ENCODE assay signal across 8 mouse cellular contexts in genomic region chr10:77605908-77606826, GRCm38 (mm10). TPM values are rescaled to one million over a fixed set of nuclear protein-coding genes. Genes with fewer than 3 reads are reported as not detected.
DNase-seq lines count a peak whose midpoint lies in the region; ATAC-seq lines count a peak whose summit lies in the region.

TSS of gene Sumo3 (plus strand) at chr10:77606097.
TSS of gene Gm49325 (plus strand) at chr10:77606197.

- peak within 1 kb of the TSS; percentile 99 for H3K27ac ChIP-seq in embryonic facial prominence, embryonic 10.5 days (replicated peaks)
- peak within 1 kb of the TSS; percentile 89 for H3K27ac ChIP-seq in midbrain, embryonic 11.5 days (ENCODE audit: low read depth, low read length)

- H3K27me3 ChIP-seq in embryonic facial prominence, embryonic 10.5 days (replicated peaks; ENCODE audit: low read depth, poor library complexity, severe bottlenecking): no peaks in the 10 kb centered on the region
- H3K27me3 ChIP-seq in midbrain, embryonic 11.5 days (ENCODE audit: control insufficient read depth, insufficient read depth, low read length): no peaks in the 10 kb centered on the region

- ATAC-seq in granulocyte monocyte progenitor cell, adult 5-6 weeks (replicated peaks; ENCODE audit: poor library complexity, severe bottlenecking): peak; percentile 83
- ATAC-seq in midbrain, embryonic 11.5 days (ENCODE audit: low FRiP score): peak; percentile 90

- H3K4me1 ChIP-seq in embryonic facial prominence, embryonic 10.5 days: peaks cover 26% of the 10 kb centered on the region
- peaks cover 13% of the 10 kb centered on the region for H3K4me1 ChIP-seq in midbrain, embryonic 11.5 days (ENCODE audit: control insufficient read depth, insufficient read depth, low read length)

- intact Hi-C loops in left cerebral cortex, postnatal 4 days (cut with DNase I): no loop called here

- H3K4me2 ChIP-seq in midbrain, embryonic 11.5 days: peak within 1 kb of the TSS; percentile 79

- H3K9me3 ChIP-seq in embryonic facial prominence, embryonic 10.5 days: no peaks in the 10 kb centered on the region; the same call in 1 of the 2 replicates
- peaks cover 3% of the 10 kb centered on the region; the same call in 1 of the 2 replicates for H3K9me3 ChIP-seq in midbrain, embryonic 11.5 days (ENCODE audit: control insufficient read depth, low read length)

- peaks cover 39% of the 10 kb centered on the region for H3K36me3 ChIP-seq in embryonic facial prominence, embryonic 10.5 days (replicated peaks)
- peaks cover 7% of the 10 kb centered on the region; the same call in 1 of the 2 replicates for H3K36me3 ChIP-seq in midbrain, embryonic 11.5 days (ENCODE audit: control insufficient read depth, insufficient read depth, low read length)

- peak; percentile 100 for DNase-seq in adrenal gland, postnatal 10 days
- DNase-seq in embryonic facial prominence, embryonic 10.5 days (ENCODE audit: low spot score): peak; percentile 96
- peak; percentile 94 for DNase-seq in kidney, adult 11 months
- DNase-seq in left cerebral cortex, postnatal 4 days: peak; percentile 96
- DNase-seq in midbrain, embryonic 11.5 days (ENCODE audit: low spot score, missing footprints): peak; percentile 100
- DNase-seq in right cerebral cortex, postnatal 4 days: peak; percentile 92
- DNase-seq in yolk sac, embryonic 10.5 days (ENCODE audit: low spot score): peak; percentile 97

- peak within 1 kb of the TSS; percentile 77 for H3K4me3 ChIP-seq in embryonic facial prominence, embryonic 10.5 days
- H3K4me3 ChIP-seq in midbrain, embryonic 11.5 days (ENCODE audit: low read depth, low read length): peak within 1 kb of the TSS; percentile 79

- WGBS in embryonic facial prominence, embryonic 10.5 days: 1% methylated on average over 118 of the region's 119 CpGs
- under 1% methylated on average over 107 of the region's 119 CpGs for WGBS in midbrain, embryonic 11.5 days

- H3K9ac ChIP-seq in midbrain, embryonic 11.5 days (ENCODE audit: low read length): peak within 1 kb of the TSS; percentile 87

RNA-seq across cellular contexts. Expression of gene Sumo3, which starts in this region (rescaled TPM):
- 100 to 1,000 TPM; 119 to 125 TPM for total RNA-seq in adrenal gland, postnatal 10 days (2021)
- polyA plus RNA-seq in embryonic facial prominence, embryonic 10.5 days (2016; fragmentation: Nextera tagmentation; extraction: Ambion mirVana): 419 and 445 TPM in 2 replicates
- total RNA-seq in granulocyte monocyte progenitor cell, adult 5-6 weeks (2014; fragmentation: Nextera tagmentation): 60.0 and 78.8 TPM in 2 replicates
- total RNA-seq in granulocyte monocyte progenitor cell, adult 5-6 weeks (2017): 197 and 205 TPM in 2 replicates
- total RNA-seq in left cerebral cortex, postnatal 4 days (2021): 100 to 1,000 TPM; 175 to 189 TPM
- 338 and 353 TPM in 2 replicates for polyA plus RNA-seq in midbrain, embryonic 11.5 days (2014; fragmentation: Nextera tagmentation; extraction: Ambion mirVana)

RNA-seq across cellular contexts. Expression of gene Gm49325, which starts in this region (rescaled TPM):
- total RNA-seq in adrenal gland, postnatal 10 days (2021): 10 to 100 TPM; 22.3 to 30.4 TPM
- polyA plus RNA-seq in embryonic facial prominence, embryonic 10.5 days (2016; fragmentation: Nextera tagmentation; extraction: Ambion mirVana): 1.9 and 8.0 TPM in 2 replicates
- total RNA-seq in granulocyte monocyte progenitor cell, adult 5-6 weeks (2014; fragmentation: Nextera tagmentation): not detected in 2 replicates
- 1.6 TPM in 1 of 2 replicates, not detected in the other for total RNA-seq in granulocyte monocyte progenitor cell, adult 5-6 weeks (2017)
- 10 to 100 TPM in 1 of 2 experiments, not detected in 1; 21.0 TPM for total RNA-seq in left cerebral cortex, postnatal 4 days (2021)
- 2.4 TPM in 1 of 2 replicates, not detected in the other for polyA plus RNA-seq in midbrain, embryonic 11.5 days (2014; fragmentation: Nextera tagmentation; extraction: Ambion mirVana)

Comparison
In these comparisons a context has a peak if more than half of its experiments do, and no peak if none do; other contexts are left out.
1. Peak in every context shown above with its lines: DNase-seq, ATAC-seq, H3K4me3 ChIP-seq and H3K27ac ChIP-seq.